Mouse (Mus musculus): ENCODE measurements at regions not wholly inside any gene's neighbourhood (a gene's known extent, or its start where the extent isn't known, plus 50 kb on each side); places are given as distances from the start of the nearest gene placed in this dataset.

- DNase-seq = no peak
- Histone ChIP-seq H3K4me3 (ENCODE audit: low read depth, low read length) (no peak overlapping the region), H3K36me3 (replicated peaks; ENCODE audit: insufficient read depth, low read length) (no peaks in the 10 kb centered on the region), H3K9ac (replicated peaks) (no peak overlapping the region), H3K4me1 (ENCODE audit: insufficient read depth) (no peaks in the 10 kb centered on the region), H3K27ac (ENCODE audit: low read depth) (no peak overlapping the region), H3K4me2 (ENCODE audit: low read depth, low read length) (no peak overlapping the region), H3K9me3 (ENCODE audit: low read length) (no peaks in the 10 kb centered on the region), H3K27me3 (ENCODE audit: insufficient read depth, low read length) (no peaks in the 10 kb centered on the region)
- no peak for ATAC-seq
- 80% methylated on average over 2 of the region's 2 CpGs for WGBS (ENCODE audit: insufficient replicate concordance)
- no peak for TF ChIP-seq CTCF (IDR thresholded peaks at IDR 0.05; ENCODE audit: low read depth)
- no peak for TF ChIP-seq EP300 (IDR thresholded peaks at IDR 0.05; ENCODE audit: low read depth)
Measured at GRCm38 (mm10) chr11:90871686-90872085, 183.5 kb upstream of the Tom1l1 start.

- no peaks in the 10 kb centered on the region for H3K9me3 ChIP-seq (ENCODE audit: low read length)
- H3K4me3 ChIP-seq (ENCODE audit: low read depth, low read length) = no peak overlapping the region
- 65% methylated on average over 4 of the region's 4 CpGs for WGBS (ENCODE audit: insufficient replicate concordance)
- TF ChIP-seq EP300 (IDR thresholded peaks at IDR 0.05; ENCODE audit: low read depth) (no peak), CTCF (IDR thresholded peaks at IDR 0.05; ENCODE audit: low read depth) (no peak)
- no peaks in the 10 kb centered on the region for H3K27me3 ChIP-seq (ENCODE audit: insufficient read depth, low read length)
- H3K27ac ChIP-seq (ENCODE audit: low read depth) = no peak overlapping the region
- ATAC-seq = no peak
- no peaks in the 10 kb centered on the region for H3K4me1 ChIP-seq (ENCODE audit: insufficient read depth)
- H3K9ac ChIP-seq (replicated peaks) = no peak overlapping the region
- H3K4me2 ChIP-seq (ENCODE audit: low read depth, low read length) = no peak overlapping the region
- no peak for DNase-seq
- no peaks in the 10 kb centered on the region for H3K36me3 ChIP-seq (replicated peaks; ENCODE audit: insufficient read depth, low read length)
Measured at GRCm38 (mm10) chr11:90863981-90864760, 176.0 kb upstream of the Tom1l1 start.

- H3K27me3 ChIP-seq (ENCODE audit: insufficient read depth, low read length) = no peaks in the 10 kb centered on the region
- H3K4me3 ChIP-seq (ENCODE audit: low read depth, low read length) = no peak overlapping the region
- no peaks in the 10 kb centered on the region for H3K36me3 ChIP-seq (replicated peaks; ENCODE audit: insufficient read depth, low read length)
- H3K27ac ChIP-seq (ENCODE audit: low read depth) = no peak overlapping the region
- H3K4me1 ChIP-seq (ENCODE audit: insufficient read depth) = no peaks in the 10 kb centered on the region
- no peak for DNase-seq
- H3K9ac ChIP-seq (replicated peaks) = no peak overlapping the region
- no peaks in the 10 kb centered on the region for H3K9me3 ChIP-seq (ENCODE audit: low read length)
- 77% methylated on average over 1 of the region's 1 CpGs for WGBS (ENCODE audit: insufficient replicate concordance)
- no peak for ATAC-seq
- H3K4me2 ChIP-seq (ENCODE audit: low read depth, low read length) = no peak overlapping the region
- TF ChIP-seq EP300 (IDR thresholded peaks at IDR 0.05; ENCODE audit: low read depth) (no peak), CTCF (IDR thresholded peaks at IDR 0.05; ENCODE audit: low read depth) (no peak)
Measured at GRCm38 (mm10) chr11:90855731-90856130, 167.6 kb upstream of the Tom1l1 start.

GRCm38 (mm10) chr11:90855324-90855723 lies 167.2 kb upstream of the Tom1l1 start:
- no peaks in the 10 kb centered on the region for H3K36me3 ChIP-seq (replicated peaks; ENCODE audit: insufficient read depth, low read length)
- no peaks in the 10 kb centered on the region for H3K9me3 ChIP-seq (ENCODE audit: low read length)
- no peak overlapping the region for H3K4me3 ChIP-seq (ENCODE audit: low read depth, low read length)
- 76% methylated on average over 3 of the region's 3 CpGs for WGBS (ENCODE audit: insufficient replicate concordance)
- no peak overlapping the region for H3K9ac ChIP-seq (replicated peaks)
- TF ChIP-seq EP300 (IDR thresholded peaks at IDR 0.05; ENCODE audit: low read depth) (no peak), CTCF (IDR thresholded peaks at IDR 0.05; ENCODE audit: low read depth) (no peak)
- DNase-seq (no peak), ATAC-seq (no peak)
- H3K4me2 ChIP-seq (ENCODE audit: low read depth, low read length) = no peak overlapping the region
- no peaks in the 10 kb centered on the region for H3K27me3 ChIP-seq (ENCODE audit: insufficient read depth, low read length)
- H3K27ac ChIP-seq (ENCODE audit: low read depth) = no peak overlapping the region
- H3K4me1 ChIP-seq (ENCODE audit: insufficient read depth) = no peaks in the 10 kb centered on the region

- no peaks in the 10 kb centered on the region for H3K27me3 ChIP-seq (ENCODE audit: insufficient read depth, low read length)
- no peak for ATAC-seq
- no peaks in the 10 kb centered on the region for H3K36me3 ChIP-seq (replicated peaks; ENCODE audit: insufficient read depth, low read length)
- H3K4me3 ChIP-seq (ENCODE audit: low read depth, low read length) = no peak overlapping the region
- DNase-seq = no peak
- H3K4me2 ChIP-seq (ENCODE audit: low read depth, low read length) = no peak overlapping the region
- H3K27ac ChIP-seq (ENCODE audit: low read depth) = no peak overlapping the region
- H3K9me3 ChIP-seq (ENCODE audit: low read length) = no peaks in the 10 kb centered on the region
- no peak for TF ChIP-seq EP300 (IDR thresholded peaks at IDR 0.05; ENCODE audit: low read depth)
- no peak for TF ChIP-seq CTCF (IDR thresholded peaks at IDR 0.05; ENCODE audit: low read depth)
- no peaks in the 10 kb centered on the region for H3K4me1 ChIP-seq (ENCODE audit: insufficient read depth)
- H3K9ac ChIP-seq (replicated peaks) = no peak overlapping the region
Measured at GRCm38 (mm10) chr11:90851221-90851620, 163.1 kb upstream of the Tom1l1 start.

GRCm38 (mm10) chr11:90844925-90845319 lies 156.8 kb upstream of the Tom1l1 start:
- Histone ChIP-seq H3K9ac (replicated peaks) (no peak overlapping the region), H3K36me3 (replicated peaks; ENCODE audit: insufficient read depth, low read length) (no peaks in the 10 kb centered on the region), H3K4me3 (ENCODE audit: low read depth, low read length) (no peak overlapping the region), H3K4me2 (ENCODE audit: low read depth, low read length) (no peak overlapping the region), H3K4me1 (ENCODE audit: insufficient read depth) (no peaks in the 10 kb centered on the region), H3K27ac (ENCODE audit: low read depth) (no peak overlapping the region), H3K27me3 (ENCODE audit: insufficient read depth, low read length) (no peaks in the 10 kb centered on the region), H3K9me3 (ENCODE audit: low read length) (no peaks in the 10 kb centered on the region)
- DNase-seq (no peak), ATAC-seq (no peak)
- TF ChIP-seq CTCF (IDR thresholded peaks at IDR 0.05; ENCODE audit: low read depth) (no peak), EP300 (IDR thresholded peaks at IDR 0.05; ENCODE audit: low read depth) (no peak)
- WGBS (ENCODE audit: insufficient replicate concordance) = 65% methylated on average over 6 of the region's 6 CpGs
